Mouse (Mus musculus) brain, embryonic 14.5 days (tissue): Measurements from ENCODE around the gene Fam173a.

Experiments used
- CTCF ChIP-seq: fragments of 200-500 bp; IDR thresholded peaks from 2 replicates; pipeline ENCODE4 v1.5.1; 2012; ENCODE audit warnings: inconsistent platforms, mild to moderate bottlenecking, moderate library complexity, borderline replicate concordance; ENCODE audit not compliant: insufficient read depth, insufficient read length; ENCODE audit errors: extremely low read depth
- POLR2A ChIP-seq: fragments of 200-500 bp; IDR thresholded peaks from 2 replicates; pipeline ENCODE4 v1.6.1; 2012; ENCODE audit warnings: mild to moderate bottlenecking, inconsistent platforms, borderline replicate concordance; ENCODE audit not compliant: poor library complexity, insufficient read depth, insufficient read length, severe bottlenecking; ENCODE audit errors: extremely low read depth

GRCm38 (mm10) chr17:25765886-25766285, 26.8 kb downstream of the Fam173a start:
- TF ChIP-seq POLR2A (no peak), CTCF (no peak)
